Mouse (Mus musculus) heart, embryonic 10.5 days (tissue): ENCODE results near the gene Fam83e. TPM values are rescaled to one million over a fixed set of nuclear protein-coding genes. Genes with fewer than 3 reads are reported as not detected.

Source experiments
- DNase-seq: peaks from one replicate; pipeline ENCODE4 v3.0.0-alpha.2; 2017; ENCODE audit warnings: low spot score
- H3K27ac ChIP-seq: fragments of 300-500 bp; sonication (generic); 2 replicates; pipeline ENCODE4 v1.5.1; 2016; ENCODE audit warnings: mild to moderate bottlenecking
- H3K27me3 ChIP-seq: fragments of 300-500 bp; sonication (generic); 2 replicates; pipeline ENCODE4 v1.6.1; 2016; ENCODE audit warnings: mild to moderate bottlenecking; ENCODE audit not compliant: poor library complexity, insufficient read depth, severe bottlenecking
- H3K36me3 ChIP-seq: fragments of 300-500 bp; sonication (generic); 2 replicates; pipeline ENCODE4 v1.6.1; 2016; ENCODE audit warnings: mild to moderate bottlenecking, moderate library complexity
- H3K4me1 ChIP-seq: fragments of 300-500 bp; sonication (generic); 2 replicates; pipeline ENCODE4 v1.6.1; 2016; ENCODE audit warnings: mild to moderate bottlenecking
- H3K4me3 ChIP-seq: fragments of 300-500 bp; sonication (generic); 2 replicates; pipeline ENCODE4 v1.5.1; 2016; ENCODE audit warnings: mild to moderate bottlenecking, moderate library complexity
- H3K9me3 ChIP-seq: fragments of 300-500 bp; sonication (generic); 2 replicates; pipeline ENCODE4 v1.6.1; 2016; ENCODE audit warnings: mild to moderate bottlenecking, moderate library complexity
- WGBS: fragments of 180-500 bp; shearing (Covaris S2); methylation state at CpG from one replicate; pipeline ENCODE4 v1.1.7; 2016; 5-methylcytosine and 5-hydroxymethylcytosine counted together
- polyA plus RNA-seq: library from polyadenylated mRNA; unstranded; fragments of >200 nt; fragmentation: Nextera tagmentation; extraction: Ambion mirVana; gene quantifications from 2 replicates; pipeline ENCODE4 v1.2.1, GENCODE M21; 2016

Fam83e gene
- polyA plus RNA-seq, 1 experiment from 2014 or later = 1.2 TPM

DNA sequence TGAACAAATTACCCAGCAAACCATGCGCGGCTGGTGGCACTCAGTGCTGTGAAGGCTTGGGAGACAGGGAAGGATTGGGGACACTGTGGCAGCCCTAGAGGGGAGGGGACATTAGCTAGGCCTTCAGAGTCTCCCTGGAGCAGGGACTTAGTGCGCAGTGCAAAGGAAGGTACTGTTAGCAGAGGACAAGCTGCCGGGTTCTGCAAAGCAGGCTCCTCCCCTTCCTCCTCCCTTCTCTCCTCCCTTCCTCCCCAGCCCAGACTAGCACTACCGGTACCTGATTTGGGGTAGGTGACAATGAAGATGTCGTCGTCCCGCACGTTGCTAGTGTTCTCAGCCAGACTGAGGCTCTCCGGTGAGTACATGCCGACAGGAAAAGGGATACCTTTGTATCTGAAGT lies 20.8 kb downstream of the Fam83e start:
- 33% methylated on average over 11 of the region's 11 CpGs for WGBS
- no peak for DNase-seq

DNA sequence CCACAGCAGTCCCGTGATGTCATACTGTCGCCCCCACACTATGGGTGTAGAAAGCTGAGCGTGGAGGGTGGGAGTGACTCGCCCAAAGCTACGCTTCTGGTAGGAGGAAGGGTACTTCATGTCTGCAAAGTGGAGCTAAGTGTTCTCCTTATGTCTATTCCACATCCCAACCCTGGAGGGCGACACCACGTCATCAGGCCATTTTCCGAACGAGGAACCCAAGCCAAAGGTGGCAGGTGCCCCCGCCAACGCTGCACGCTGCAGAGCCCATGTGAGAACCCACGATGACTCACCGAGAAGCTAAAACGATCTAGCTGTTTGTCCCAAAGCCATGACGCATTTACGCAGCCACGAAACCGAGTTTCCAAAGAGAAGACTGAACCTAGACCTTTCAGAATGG lies 21.3 kb downstream of the Fam83e start:
- DNase-seq = no peak
- 37% methylated on average over 19 of the region's 19 CpGs for WGBS
- Histone ChIP-seq H3K36me3 (no peaks in the 10 kb centered on the region), H3K27ac (no peak overlapping the region), H3K9me3 (0 out of 2 replicates have a peak, but pooled peaks cover 2% of the 10 kb centered on the region), H3K4me1 (peaks cover 10% of the 10 kb centered on the region), H3K27me3 (peaks cover 18% of the 10 kb centered on the region), H3K4me3 (peak overlapping the region; percentile 42)

More for the DNA sequence above, 20.8 kb downstream of the Fam83e start:
- Histone ChIP-seq H3K36me3 (no peaks in the 10 kb centered on the region), H3K9me3 (0 out of 2 replicates have a peak, but pooled peaks cover 2% of the 10 kb centered on the region), H3K27me3 (peaks cover 18% of the 10 kb centered on the region), H3K27ac (no peak overlapping the region), H3K4me1 (peaks cover 10% of the 10 kb centered on the region), H3K4me3 (peak overlapping the region; percentile 42)

DNA sequence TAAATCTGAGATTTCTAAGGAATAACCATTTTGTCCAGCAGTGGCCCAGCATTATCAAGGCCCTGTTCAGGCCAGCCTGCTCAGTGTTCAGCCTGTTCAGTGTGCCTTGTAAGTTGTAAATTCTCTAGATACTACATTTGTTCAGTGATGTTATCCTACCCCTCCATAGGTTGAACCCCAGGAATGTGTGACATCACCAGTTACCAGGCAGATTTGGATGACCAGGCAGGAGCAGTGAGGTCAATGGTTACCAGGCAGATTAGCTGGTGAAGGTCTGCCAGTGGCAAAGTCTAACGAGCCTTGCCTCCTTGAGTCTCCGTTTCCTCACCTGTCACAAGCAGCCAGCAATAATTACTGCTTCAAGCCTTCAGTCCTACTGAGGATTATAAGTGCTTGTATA lies 23.4 kb downstream of the Fam83e start:
- peak; percentile 87 for DNase-seq
- 0 out of 2 replicates have a peak, but pooled peaks cover 2% of the 10 kb centered on the region for H3K9me3 ChIP-seq
- 35% methylated on average over 2 of the region's 2 CpGs for WGBS
- H3K27me3 ChIP-seq = peaks cover 23% of the 10 kb centered on the region
- no peak overlapping the region for H3K4me3 ChIP-seq
- H3K4me1 ChIP-seq = peaks cover 23% of the 10 kb centered on the region
- no peaks in the 10 kb centered on the region for H3K36me3 ChIP-seq
- no peak overlapping the region for H3K27ac ChIP-seq

DNA sequence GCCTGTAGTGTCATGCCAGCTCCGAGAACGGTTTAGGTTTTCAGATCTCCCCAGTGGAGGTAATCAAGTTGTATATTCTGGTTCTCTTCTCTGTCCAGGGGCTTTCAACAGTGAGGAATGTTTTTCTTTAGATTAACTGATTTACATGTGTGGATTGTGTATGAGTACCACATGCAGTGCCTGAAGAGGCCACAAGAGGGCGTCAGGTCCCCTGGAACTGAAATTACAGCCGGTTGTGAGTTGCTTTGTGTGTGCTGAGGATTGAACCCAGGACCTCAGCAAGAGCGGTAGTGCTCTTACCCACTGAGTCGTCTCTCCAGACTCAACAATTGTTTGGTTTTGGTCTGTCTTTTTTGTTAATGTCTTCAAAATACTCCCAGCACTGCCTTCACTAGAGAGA lies 25.5 kb downstream of the Fam83e start:
- 0 out of 2 replicates have a peak, but pooled peaks cover 2% of the 10 kb centered on the region for H3K9me3 ChIP-seq
- peaks cover 28% of the 10 kb centered on the region for H3K4me1 ChIP-seq
- no peak overlapping the region for H3K27ac ChIP-seq
- H3K36me3 ChIP-seq = no peaks in the 10 kb centered on the region
- DNase-seq = no peak
- WGBS = 60% methylated on average over 6 of the region's 6 CpGs
- peaks cover 17% of the 10 kb centered on the region for H3K27me3 ChIP-seq
- no peak overlapping the region for H3K4me3 ChIP-seq

DNA sequence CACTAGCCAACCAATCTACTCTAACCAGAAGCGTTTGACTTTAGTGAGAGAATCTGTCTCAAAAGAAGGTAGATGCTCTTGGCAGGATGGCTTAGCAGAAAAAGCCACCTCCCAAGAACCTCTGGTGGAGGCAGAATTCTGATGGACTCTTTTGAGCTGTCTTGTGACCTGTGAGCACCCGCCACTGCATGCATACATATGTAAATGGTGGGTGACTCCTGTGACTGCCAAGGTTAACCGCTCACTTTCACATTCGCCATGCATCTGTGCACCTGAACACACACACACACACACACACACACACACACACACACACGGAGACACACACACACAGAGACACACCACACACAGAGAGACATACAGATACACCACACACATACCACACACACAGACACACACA lies 26.4 kb downstream of the Fam83e start:
- DNase-seq = no peak
- Histone ChIP-seq H3K4me1 (peaks cover 19% of the 10 kb centered on the region), H3K27me3 (peaks cover 8% of the 10 kb centered on the region), H3K9me3 (0 out of 2 replicates have a peak, but pooled peaks cover 2% of the 10 kb centered on the region), H3K27ac (no peak overlapping the region), H3K4me3 (no peak overlapping the region), H3K36me3 (no peaks in the 10 kb centered on the region)
- 79% methylated on average over 5 of the region's 5 CpGs for WGBS

DNA sequence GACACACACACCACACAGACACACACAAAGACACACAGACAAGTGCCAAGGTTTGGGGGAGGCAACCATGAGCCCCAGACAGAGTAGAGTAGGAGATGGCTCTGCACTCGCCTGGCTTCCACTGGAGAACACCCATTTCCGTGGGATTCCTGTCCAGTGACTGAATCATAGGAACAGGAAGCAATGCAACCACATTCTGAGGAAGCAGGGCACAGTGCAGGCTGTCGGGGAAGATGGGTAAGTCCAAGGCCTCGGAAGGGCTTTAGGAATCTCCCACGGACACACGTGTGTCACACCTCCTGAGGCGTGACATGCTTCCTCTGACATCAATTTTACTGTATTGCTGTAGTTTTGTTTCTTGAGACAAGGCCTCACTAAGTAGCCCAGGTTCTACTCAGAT lies 27.1 kb downstream of the Fam83e start:
- H3K27me3 ChIP-seq = peaks cover 5% of the 10 kb centered on the region; the same call in 1 of the 2 replicates
- no peak overlapping the region for H3K27ac ChIP-seq
- no peak for DNase-seq
- 69% methylated on average over 7 of the region's 7 CpGs for WGBS
- 0 out of 2 replicates have a peak, but pooled peaks cover 2% of the 10 kb centered on the region for H3K9me3 ChIP-seq
- peaks cover 19% of the 10 kb centered on the region for H3K4me1 ChIP-seq
- H3K4me3 ChIP-seq = no peak overlapping the region
- H3K36me3 ChIP-seq = no peaks in the 10 kb centered on the region

DNA sequence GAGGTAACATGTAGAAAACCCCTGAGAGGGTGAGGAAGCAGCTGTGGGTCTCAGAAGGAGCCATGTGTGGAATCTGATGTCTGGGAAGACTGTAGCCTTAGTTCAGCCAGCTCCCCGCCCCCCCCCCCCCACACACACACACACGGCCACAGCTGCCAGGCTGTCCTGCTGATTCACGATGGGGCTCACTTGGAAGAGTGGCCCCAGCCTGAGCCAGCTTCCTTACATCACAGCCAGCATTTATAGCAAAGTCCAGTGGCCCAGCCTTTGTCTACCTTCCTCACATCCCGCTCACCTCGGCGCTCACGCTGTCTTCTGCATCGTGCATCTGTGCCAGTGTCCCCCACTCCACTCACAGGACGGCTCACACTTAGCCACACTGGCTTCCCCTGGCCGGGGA lies 28.4 kb downstream of the Fam83e start:
- peaks cover 13% of the 10 kb centered on the region for H3K27me3 ChIP-seq
- H3K36me3 ChIP-seq = no peaks in the 10 kb centered on the region
- H3K4me1 ChIP-seq = peaks cover 19% of the 10 kb centered on the region
- H3K4me3 ChIP-seq = no peak overlapping the region
- 0 out of 2 replicates have a peak overlapping the region, but pooled peaks have one; percentile 22 for H3K27ac ChIP-seq
- no peak for DNase-seq
- H3K9me3 ChIP-seq = 0 out of 2 replicates have a peak, but pooled peaks cover 2% of the 10 kb centered on the region
- WGBS = 37% methylated on average over 10 of the region's 10 CpGs

DNA sequence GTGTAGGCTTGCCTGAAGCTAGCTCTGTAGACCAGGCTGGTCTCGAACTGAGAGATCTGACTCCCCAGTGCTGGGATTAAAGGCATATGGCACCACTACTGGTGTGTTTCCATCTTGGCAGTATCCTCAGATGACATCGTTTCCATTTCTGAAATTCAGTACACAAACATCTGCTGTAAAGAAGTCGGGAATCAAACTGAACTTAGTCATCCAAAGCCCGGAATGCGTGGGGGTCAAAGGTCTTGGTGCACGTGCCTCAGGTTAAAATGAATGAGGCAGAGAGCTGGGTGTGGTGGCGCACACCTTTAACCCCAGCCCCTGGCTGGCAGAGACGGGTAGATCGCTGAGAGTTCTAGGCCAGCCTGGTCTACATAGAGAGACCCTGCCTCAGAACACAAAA lies 29.1 kb downstream of the Fam83e start:
- no peak overlapping the region for H3K27ac ChIP-seq
- WGBS = 76% methylated on average over 9 of the region's 9 CpGs
- peaks cover 13% of the 10 kb centered on the region for H3K27me3 ChIP-seq
- H3K36me3 ChIP-seq = no peaks in the 10 kb centered on the region
- no peak overlapping the region for H3K4me3 ChIP-seq
- H3K4me1 ChIP-seq = peaks cover 19% of the 10 kb centered on the region
- no peak for DNase-seq
- H3K9me3 ChIP-seq = 0 out of 2 replicates have a peak, but pooled peaks cover 2% of the 10 kb centered on the region

DNA sequence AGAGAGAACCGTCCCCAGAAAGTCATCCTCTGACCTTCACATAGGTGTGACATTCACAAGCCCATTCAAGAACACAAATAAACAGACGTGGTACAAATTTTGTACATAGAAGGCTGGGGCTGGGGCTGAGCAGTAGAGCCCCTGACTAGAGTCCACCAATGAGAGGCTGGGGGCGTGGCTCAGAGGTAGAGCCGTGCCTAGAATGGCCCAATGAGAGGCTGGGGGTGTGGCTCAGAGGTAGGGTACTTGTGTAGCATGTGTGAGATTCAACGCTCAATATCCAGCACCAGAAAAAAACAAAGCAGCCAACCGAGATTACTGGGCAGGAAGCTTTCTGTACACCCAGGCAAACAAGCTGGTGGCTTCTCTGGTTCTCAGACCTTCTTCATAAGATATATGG lies 34.7 kb downstream of the Fam83e start:
- Histone ChIP-seq H3K27me3 (peaks cover 48% of the 10 kb centered on the region), H3K36me3 (0 out of 2 replicates have a peak, but pooled peaks cover 2% of the 10 kb centered on the region), H3K27ac (no peak overlapping the region), H3K9me3 (no peaks in the 10 kb centered on the region), H3K4me3 (no peak overlapping the region), H3K4me1 (peaks cover 7% of the 10 kb centered on the region)
- DNase-seq = no peak
- 47% methylated on average over 6 of the region's 6 CpGs for WGBS

DNA sequence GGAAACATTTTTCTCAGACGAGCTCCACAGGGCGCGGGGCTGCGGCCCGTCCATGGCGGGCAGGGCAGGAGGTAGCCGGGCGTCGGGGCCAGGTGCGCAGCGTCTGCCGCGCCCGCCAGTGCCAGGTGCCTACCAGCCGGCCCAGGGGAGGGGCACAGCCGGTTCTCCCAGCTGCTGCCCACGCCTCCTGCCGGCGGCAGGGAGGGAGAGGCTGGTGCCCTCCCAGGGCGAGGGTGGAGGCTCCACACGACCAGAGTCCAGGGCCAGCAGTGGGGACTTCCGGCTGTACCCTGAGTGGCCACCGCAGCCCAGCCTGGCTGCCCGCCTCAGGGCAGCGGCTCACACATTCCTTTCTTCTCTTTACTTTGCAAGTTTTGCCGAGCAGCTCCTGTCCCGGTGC lies 38.4 kb downstream of the Fam83e start:
- 8% methylated on average over 27 of the region's 27 CpGs for WGBS
- Histone ChIP-seq H3K9me3 (no peaks in the 10 kb centered on the region), H3K27me3 (peaks cover 45% of the 10 kb centered on the region), H3K4me3 (peak overlapping the region; percentile 52), H3K4me1 (peaks cover 7% of the 10 kb centered on the region), H3K36me3 (0 out of 2 replicates have a peak, but pooled peaks cover 2% of the 10 kb centered on the region), H3K27ac (peak overlapping the region; percentile 74; the same call in 1 of the 2 replicates)
- DNase-seq = no peak

DNA sequence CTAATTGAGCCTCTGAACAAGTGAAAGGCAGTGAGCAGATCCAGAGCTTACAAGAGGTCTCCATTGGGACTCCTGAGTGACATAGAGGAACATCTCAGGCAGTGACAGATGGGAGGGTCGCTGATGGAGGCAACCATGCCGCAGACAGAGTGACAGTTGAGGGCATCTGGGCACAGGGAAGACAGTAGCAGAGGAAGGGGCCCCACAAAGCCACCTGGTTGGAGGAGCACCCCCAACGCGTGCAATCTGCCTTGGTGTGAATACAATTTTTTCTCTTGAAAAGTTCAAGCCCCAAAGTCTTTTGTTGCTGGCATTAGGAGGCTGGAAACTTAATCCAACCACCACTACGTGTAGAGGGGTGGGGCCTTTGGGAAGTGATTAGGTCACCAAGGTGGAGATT lies 39.1 kb downstream of the Fam83e start:
- WGBS = 55% methylated on average over 5 of the region's 5 CpGs

DNA sequence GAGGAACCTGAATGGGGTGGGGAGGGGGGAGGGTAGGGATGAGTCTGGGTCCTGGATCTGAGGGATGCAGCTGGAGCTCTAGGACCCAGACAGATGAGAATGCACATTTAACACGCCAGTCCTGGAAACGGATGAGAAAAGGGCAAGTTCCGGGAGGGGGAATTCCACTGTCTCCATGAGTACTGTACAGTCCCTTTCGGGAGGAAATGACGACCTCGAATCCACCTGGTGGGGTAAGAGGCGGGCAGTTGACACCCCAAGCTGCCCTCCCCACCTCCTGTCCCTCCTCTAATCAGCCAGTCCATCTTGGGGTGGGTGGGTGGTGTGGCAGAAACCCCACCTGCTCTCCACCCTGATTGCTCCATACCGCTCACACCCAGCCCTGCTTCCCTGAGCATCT lies 45.0 kb downstream of the Fam83e start:
- 56% methylated on average over 8 of the region's 8 CpGs for WGBS
- no peak for DNase-seq
- peaks cover 19% of the 10 kb centered on the region for H3K27me3 ChIP-seq
- no peaks in the 10 kb centered on the region for H3K9me3 ChIP-seq
- 0 out of 2 replicates have a peak overlapping the region, but pooled peaks have one; percentile 47 for H3K27ac ChIP-seq
- no peaks in the 10 kb centered on the region for H3K36me3 ChIP-seq
- peaks cover 5% of the 10 kb centered on the region; the same call in 1 of the 2 replicates for H3K4me1 ChIP-seq
- H3K4me3 ChIP-seq = no peak overlapping the region

More for the DNA sequence above, 39.1 kb downstream of the Fam83e start:
- peaks cover 7% of the 10 kb centered on the region for H3K4me1 ChIP-seq
- H3K9me3 ChIP-seq = no peaks in the 10 kb centered on the region
- peaks cover 45% of the 10 kb centered on the region for H3K27me3 ChIP-seq
- 0 out of 2 replicates have a peak, but pooled peaks cover 2% of the 10 kb centered on the region for H3K36me3 ChIP-seq
- H3K4me3 ChIP-seq = no peak overlapping the region
- no peak overlapping the region for H3K27ac ChIP-seq
- DNase-seq = no peak

DNA sequence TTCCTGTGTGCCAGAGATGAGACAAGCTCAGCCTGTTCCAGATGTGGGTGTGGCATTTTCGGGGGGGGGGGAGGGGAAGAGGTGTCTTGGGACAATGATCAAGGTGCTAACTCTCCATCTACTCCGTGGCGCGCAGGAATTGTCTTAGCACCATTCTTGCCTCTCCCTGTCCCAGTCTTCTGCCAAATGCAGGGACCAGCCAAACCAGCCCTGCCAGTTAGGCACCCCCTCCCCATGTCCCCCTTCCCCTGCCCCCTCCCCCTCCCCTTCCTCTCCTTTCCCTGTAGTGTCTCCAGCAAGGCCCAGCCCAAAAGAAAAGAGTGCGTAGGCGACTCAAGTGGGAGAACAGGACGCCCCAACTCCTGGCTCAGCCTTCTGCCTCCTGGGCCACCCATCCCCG lies 45.8 kb downstream of the Fam83e start:
- Histone ChIP-seq H3K4me1 (peaks cover 5% of the 10 kb centered on the region; the same call in 1 of the 2 replicates), H3K9me3 (no peaks in the 10 kb centered on the region), H3K4me3 (no peak overlapping the region), H3K36me3 (no peaks in the 10 kb centered on the region), H3K27me3 (peaks cover 17% of the 10 kb centered on the region), H3K27ac (no peak overlapping the region)
- DNase-seq = no peak
- WGBS = 40% methylated on average over 8 of the region's 8 CpGs

DNA sequence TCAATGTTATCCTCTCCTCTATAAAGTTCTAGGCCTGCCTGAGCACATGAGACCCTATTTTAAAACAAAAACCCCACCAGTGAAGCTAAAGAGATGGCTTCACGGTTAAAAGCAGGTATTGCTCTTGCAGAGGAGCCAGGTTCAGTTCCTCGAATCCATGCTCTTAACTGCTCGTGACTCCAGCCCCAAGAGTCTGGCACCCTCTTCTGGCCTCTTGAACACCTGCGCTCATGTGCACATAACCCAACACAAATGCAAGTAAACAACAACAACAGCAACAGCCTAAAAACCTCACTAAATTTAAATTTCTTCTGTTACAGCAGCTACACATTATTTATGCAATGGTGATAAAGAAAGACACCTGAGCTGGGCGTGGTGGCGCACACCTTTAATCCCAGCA lies 46.5 kb downstream of the Fam83e start:
- Histone ChIP-seq H3K36me3 (no peaks in the 10 kb centered on the region), H3K4me3 (no peak overlapping the region), H3K9me3 (no peaks in the 10 kb centered on the region), H3K4me1 (peaks cover 5% of the 10 kb centered on the region; the same call in 1 of the 2 replicates), H3K27ac (no peak overlapping the region), H3K27me3 (peaks cover 18% of the 10 kb centered on the region)
- WGBS = 84% methylated on average over 6 of the region's 6 CpGs
- DNase-seq = no peak
